Mouse (Mus musculus) CH12.LX (cell line): Measurements from ENCODE around the gene Gm45785.
A peak's percentile ranks its signal among the peaks of the same experiment; 100 is the strongest.

Source experiments
- CHD1 ChIP-seq: IDR thresholded peaks from 2 replicates; pipeline ENCODE4 v1.6.1; 2012; ENCODE audit warnings: low read depth, low read length, improper control_type of control experiment, inconsistent platforms
- CTCF ChIP-seq, 2 experiments: IDR thresholded peaks in 1 of 2; conservative IDR thresholded peaks in 1 of 2; 2 replicates each; pipeline ENCODE4 v1.5.1; 2011 to 2012; ENCODE audit warnings: low read depth in 2 of 2, low read length in 2 of 2, improper control_type of control experiment in 1 of 2, inconsistent platforms in 1 of 2, mild to moderate bottlenecking in 1 of 2, moderate library complexity in 1 of 2
- EP300 ChIP-seq: IDR thresholded peaks from 2 replicates; pipeline ENCODE4 v1.6.1; 2011; ENCODE audit warnings: low read length, improper control_type of control experiment
- HCFC1 ChIP-seq: IDR thresholded peaks from 2 replicates; pipeline ENCODE4 v1.6.1; 2012; ENCODE audit warnings: low read depth, mild to moderate bottlenecking, inconsistent platforms, low read length, improper control_type of control experiment
- MAFK ChIP-seq: IDR thresholded peaks from 2 replicates; pipeline ENCODE4 v1.6.1; 2011; ENCODE audit warnings: low read length, improper control_type of control experiment; ENCODE audit not compliant: insufficient replicate concordance
- POLR2A ChIP-seq: IDR thresholded peaks from 2 replicates; pipeline ENCODE4 v1.6.1; 2011; ENCODE audit warnings: low read depth, mild to moderate bottlenecking, improper control_type of control experiment, low read length
- RAD21 ChIP-seq: IDR thresholded peaks from 2 replicates; pipeline ENCODE4 v1.6.1; 2011; ENCODE audit warnings: low read depth, mild to moderate bottlenecking, low read length, improper control_type of control experiment, moderate library complexity
- RCOR1 ChIP-seq: conservative IDR thresholded peaks from 2 replicates; pipeline ENCODE4 v1.6.1; 2012; ENCODE audit warnings: low read depth, mild to moderate bottlenecking, inconsistent platforms, low read length, improper control_type of control experiment
- TCF12 ChIP-seq: IDR thresholded peaks from 2 replicates; pipeline ENCODE4 v1.6.1; 2014; ENCODE audit warnings: low read depth, mild to moderate bottlenecking, inconsistent platforms, low read length, improper control_type of control experiment
- UBTF ChIP-seq: IDR thresholded peaks from 2 replicates; pipeline ENCODE4 v1.6.1; 2012; ENCODE audit warnings: low read depth, mild to moderate bottlenecking, inconsistent platforms, low read length, improper control_type of control experiment, moderate library complexity
- ZKSCAN1 ChIP-seq: IDR thresholded peaks from 2 replicates; pipeline ENCODE4 v1.6.1; 2012; ENCODE audit warnings: low read depth, inconsistent platforms, low read length, improper control_type of control experiment, borderline replicate concordance
- ZNF384 ChIP-seq: IDR thresholded peaks from 2 replicates; pipeline ENCODE4 v1.6.1; 2012; ENCODE audit warnings: low read depth, low read length, improper control_type of control experiment, inconsistent platforms

- TF ChIP-seq TCF12 (no peak), CTCF (conservative IDR thresholded peaks at IDR 0.05 in 1 of 2, IDR thresholded peaks at IDR 0.05 in 1 of 2; ENCODE audit: low read depth in 2 of 2, low read length in 2 of 2) (peak in 1 of 2 experiments; percentile 51; a peak in 2 of 4 replicates), POLR2A (no peak), RAD21 (no peak; the same call in 1 of the 2 replicates), HCFC1 (no peak), UBTF (no peak), MAFK (no peak), EP300 (no peak), ZKSCAN1 (no peak), RCOR1 (no peak), CHD1 (no peak), ZNF384 (no peak)
These were observed 58.5 kb downstream of the Gm45785 start for GRCm38 (mm10) chr7:140797619-140798018.
